Mouse (Mus musculus) heart, adult 9 months (tissue): ENCODE data around the gene Crtc1.

Experiments
- DNase-seq, 2 experiments: peaks; one replicate each; pipeline ENCODE4 v3.0.0; 2022; ENCODE audit warnings: low spot score in 2 of 2

The Crtc1 gene

GRCm38 (mm10) chr8:70383287-70383686, 56.1 kb downstream of the Crtc1 start:
- peak; percentile 55 to 76 for DNase-seq

GRCm38 (mm10) chr8:70380069-70380468, 59.3 kb downstream of the Crtc1 start:
- no peak for DNase-seq

GRCm38 (mm10) chr8:70377049-70377448, 62.3 kb downstream of the Crtc1 start:
- DNase-seq: no peak

- DNase-seq: no peak
These were observed 63.1 kb downstream of the Crtc1 start for GRCm38 (mm10) chr8:70376275-70376741.

- DNase-seq: no peak
These were observed 64.0 kb downstream of the Crtc1 start for GRCm38 (mm10) chr8:70375212-70375859.

GRCm38 (mm10) chr8:70374318-70374927, 65.0 kb downstream of the Crtc1 start:
- DNase-seq: peak; percentile 63 to 65

GRCm38 (mm10) chr8:70373397-70374317, 65.7 kb downstream of the Crtc1 start, which contains the start of gene Comp:
TSS of gene Comp (plus strand) at chr8:70373558.
- no peak for DNase-seq

GRCm38 (mm10) chr8:70371951-70372350, 67.4 kb downstream of the Crtc1 start:
- no peak for DNase-seq

GRCm38 (mm10) chr8:70370476-70370875, 68.9 kb downstream of the Crtc1 start:
- DNase-seq: no peak

GRCm38 (mm10) chr8:70366588-70366987, 72.8 kb downstream of the Crtc1 start:
- no peak for DNase-seq

- DNase-seq: peak; percentile 54 to 66
These were observed 75.3 kb downstream of the Crtc1 start for GRCm38 (mm10) chr8:70364066-70364465.

- DNase-seq: no peak
These were observed 77.8 kb downstream of the Crtc1 start for GRCm38 (mm10) chr8:70361484-70362032.

GRCm38 (mm10) chr8:70360769-70361168, 78.6 kb downstream of the Crtc1 start:
- DNase-seq: no peak

GRCm38 (mm10) chr8:70359411-70359810, 80.0 kb downstream of the Crtc1 start:
- no peak for DNase-seq

GRCm38 (mm10) chr8:70356111-70356510, 83.3 kb downstream of the Crtc1 start:
- DNase-seq: no peak

- DNase-seq: no peak
These were observed 85.4 kb downstream of the Crtc1 start for GRCm38 (mm10) chr8:70354004-70354403.

GRCm38 (mm10) chr8:70353194-70353817, 86.1 kb downstream of the Crtc1 start, which contains the start of gene Upf1:
TSS of gene Upf1 (minus strand) at chr8:70353278.
- DNase-seq: peak; percentile 99

GRCm38 (mm10) chr8:70352657-70353151, 86.7 kb downstream of the Crtc1 start:
- DNase-seq: peak in 1 of 2 experiments; percentile 36

- DNase-seq: no peak
These were observed 87.4 kb downstream of the Crtc1 start for GRCm38 (mm10) chr8:70352000-70352384.

GRCm38 (mm10) chr8:70351035-70351999, 88.1 kb downstream of the Crtc1 start:
- no peak for DNase-seq
